8 mouse cellular contexts compared by ENCODE assay signal in the genomic region with DNA sequence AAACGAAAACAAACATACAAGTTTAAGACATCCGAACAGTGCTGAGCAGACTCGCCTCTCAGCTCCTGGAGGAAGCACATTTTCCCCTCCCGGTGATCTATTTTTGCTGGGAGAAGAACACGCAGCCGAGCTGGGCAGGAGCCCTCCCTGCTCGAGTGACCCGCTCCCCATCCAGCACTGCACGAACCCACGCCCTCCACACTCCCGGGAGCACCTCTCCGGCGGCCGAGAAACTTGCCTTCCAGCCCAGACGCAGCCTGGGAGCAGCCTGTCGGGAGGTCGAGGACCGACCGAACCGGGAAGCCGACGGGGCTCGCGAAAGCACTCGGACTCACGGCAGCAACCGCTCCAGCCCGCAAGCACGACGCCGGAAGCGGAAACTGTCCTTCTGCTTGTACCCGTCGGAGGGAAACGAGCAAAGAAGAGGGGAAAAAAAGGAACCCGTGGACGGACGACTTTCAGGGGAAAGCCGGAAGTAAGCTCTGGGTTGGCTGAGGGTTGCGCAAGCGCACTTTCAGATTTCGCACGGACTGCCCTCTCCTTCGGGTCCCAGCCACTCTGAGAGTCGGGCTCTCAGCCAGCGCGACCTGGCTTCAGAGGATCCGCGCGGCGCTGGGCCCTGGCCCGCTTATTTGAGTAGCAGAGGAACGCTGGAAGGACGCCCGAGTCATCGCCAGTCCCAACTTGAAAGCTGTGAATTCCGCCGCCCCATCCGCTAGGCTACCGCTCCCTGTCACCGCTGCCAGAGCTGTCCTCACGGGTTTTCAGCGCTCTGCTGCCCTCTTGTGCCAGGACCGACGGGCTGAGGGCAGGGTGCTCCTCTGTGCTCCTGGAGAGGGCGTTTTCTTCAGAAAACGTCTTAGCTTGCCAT. TPM values are rescaled to one million over a fixed set of nuclear protein-coding genes. Genes with fewer than 3 reads are reported as not detected.
DNase-seq lines count a peak whose midpoint lies in the region; ATAC-seq and TF ChIP-seq lines count a peak whose summit lies in the region.

A gene (minus strand): TSS at position 425 of the 871 bp plus-strand sequence.

- H3K4me1 ChIP-seq in cortical plate, adult 2 months (ENCODE audit: control insufficient read depth, insufficient read depth, low read length) = no peaks in the 10 kb centered on the region
- peaks cover 51% of the 10 kb centered on the region for H3K4me1 ChIP-seq in megakaryocyte, embryonic 14.5 days

- peak; percentile 87 to 93 for DNase-seq in gastrocnemius, adult 8-10 months (ENCODE audit: low spot score in 2 of 2)
- DNase-seq in hindlimb bud, embryonic 11.5 days (ENCODE audit: extremely low spot score, low read depth, low spot score) = peak; percentile 98
- peak; percentile 88 to 94 for DNase-seq in left cerebral cortex, adult 8-10 months (ENCODE audit: low spot score in 2 of 2)
- peak; percentile 96 to 97 for DNase-seq in right cerebral cortex, postnatal 10 days (ENCODE audit: low spot score in 2 of 2)
- peak; percentile 87 for DNase-seq in urinary bladder, postnatal 25 days (ENCODE audit: low spot score)

- H3K27ac ChIP-seq in cortical plate, adult 2 months (ENCODE audit: insufficient read depth, low read length) = peak within 1 kb of the TSS; percentile 90

- H3K36me3 ChIP-seq in megakaryocyte, embryonic 14.5 days (replicated peaks; ENCODE audit: low read length) = peaks cover 41% of the 10 kb centered on the region

- H3K4me3 ChIP-seq in cortical plate, adult 2 months (ENCODE audit: insufficient read depth, low read length) = peak within 1 kb of the TSS; percentile 74
- peak within 1 kb of the TSS; percentile 99 for H3K4me3 ChIP-seq in megakaryocyte, embryonic 14.5 days (replicated peaks)

- peaks cover 4% of the 10 kb centered on the region for H3K27me3 ChIP-seq in megakaryocyte, embryonic 14.5 days (replicated peaks)

- no peaks in the 10 kb centered on the region for H3K9me3 ChIP-seq in megakaryocyte, embryonic 14.5 days

- TF ChIP-seq POLR2A in cortical plate, adult 2 months (IDR thresholded peaks at IDR 0.05; ENCODE audit: extremely low read depth, insufficient read depth, low read length) = peak; percentile 85

- peak; percentile 70 for TF ChIP-seq CTCF in cortical plate, adult 2 months (IDR thresholded peaks at IDR 0.05; ENCODE audit: extremely low read depth, insufficient read depth, low read length)

- peak; percentile 92 for ATAC-seq in activated CD4-positive, CD25-positive, alpha-beta regulatory T cell, adult 4 months

RNA-seq across cellular contexts. Expression of the gene that starts here (rescaled TPM):
- polyA plus RNA-seq in activated CD4-positive, CD25-positive, alpha-beta regulatory T cell, adult 4 months (2017; shearing (Covaris generic)) = 10 to 100 TPM; 22.5 to 23.8 TPM
- polyA plus RNA-seq in cortical plate, adult 2 months (2012; rRNA removed) = 18.8 and 21.9 TPM in 2 replicates
- total RNA-seq in gastrocnemius, adult 8-10 months (2022) = 10 to 100 TPM; 20.7 to 25.5 (median 24.0) TPM
- 10 to 100 TPM; 23.0 to 27.5 (median 24.8) TPM for total RNA-seq in left cerebral cortex, adult 8-10 months (2022)
- 5.7 and 15.7 TPM in 2 replicates for polyA plus RNA-seq in megakaryocyte, embryonic 14.5 days (2012; ENCODE audit: insufficient read depth, low replicate concordance)

Comparison
In these comparisons a context has a peak if more than half of its experiments do, and no peak if none do; other contexts are left out.
1. Peak in every context shown above with its lines: DNase-seq, ATAC-seq, H3K4me3 ChIP-seq and H3K27ac ChIP-seq.